7 mouse cellular contexts compared by ENCODE assay signal in genomic region chr12:71342397-71342796, GRCm38 (mm10). TPM values are rescaled to one million over a fixed set of nuclear protein-coding genes. Genes with fewer than 3 reads are reported as not detected.
DNase-seq lines count a peak whose midpoint lies in the region; ATAC-seq lines count a peak whose summit lies in the region.

No protein-coding gene starts in this region.

- peak overlapping the region; percentile 31 for H3K4me2 ChIP-seq in embryonic facial prominence, embryonic 14.5 days (ENCODE audit: low read depth, low read length)

- no peak overlapping the region for H3K27ac ChIP-seq in embryonic facial prominence, embryonic 14.5 days (replicated peaks; ENCODE audit: low read depth, low read length)

- H3K27me3 ChIP-seq in embryonic facial prominence, embryonic 14.5 days (replicated peaks; ENCODE audit: control insufficient read depth, insufficient read depth, low read length) = no peaks in the 10 kb centered on the region

- H3K9ac ChIP-seq in embryonic facial prominence, embryonic 14.5 days (ENCODE audit: low read depth, low read length) = no peak overlapping the region

- H3K4me3 ChIP-seq in embryonic facial prominence, embryonic 14.5 days (ENCODE audit: low read depth, low read length) = no peak overlapping the region

- no peaks in the 10 kb centered on the region for H3K36me3 ChIP-seq in embryonic facial prominence, embryonic 14.5 days (ENCODE audit: control insufficient read depth, insufficient read depth, low read length)

- H3K9me3 ChIP-seq in embryonic facial prominence, embryonic 14.5 days (ENCODE audit: control insufficient read depth, low read length) = no peaks in the 10 kb centered on the region

- H3K4me1 ChIP-seq in embryonic facial prominence, embryonic 14.5 days (ENCODE audit: control insufficient read depth, insufficient read depth, low read length) = peaks cover 10% of the 10 kb centered on the region; the same call in 1 of the 2 replicates

- WGBS in embryonic facial prominence, embryonic 14.5 days = 33% methylated on average over 13 of the region's 13 CpGs

- peak; percentile 11 to 43 for DNase-seq in spleen, adult 18-20 months
- no peak for DNase-seq in spleen, adult 12 weeks (ENCODE audit: low spot score)
- DNase-seq in embryonic facial prominence, embryonic 14.5 days (ENCODE audit: low spot score) = no peak
- DNase-seq in kidney, adult 9 months = peak; percentile 51
- peak; percentile 43 for DNase-seq in lung, postnatal 36 days
- no peak for DNase-seq in MN1 (ENCODE audit: low spot score)
- no peak for DNase-seq in frontal cortex, postnatal 36 days (ENCODE audit: low spot score in 2 of 2)

- no peak for ATAC-seq in embryonic facial prominence, embryonic 14.5 days (ENCODE audit: low read depth)

RNA-seq across cellular contexts. Expression of gene Dact1, which starts 32.7 kb away (rescaled TPM):
- polyA plus RNA-seq in embryonic facial prominence, embryonic 14.5 days (2014; fragmentation: Nextera tagmentation; extraction: Ambion mirVana) = 19.1 and 21.9 TPM in 2 replicates

Comparison
In these comparisons a context has a peak if more than half of its experiments do, and no peak if none do; other contexts are left out.
1. DNase-seq: peak in spleen, adult 18-20 months (2 of 2), kidney, adult 9 months (single experiment) and lung, postnatal 36 days (single experiment); none in spleen, adult 12 weeks (single experiment), embryonic facial prominence, embryonic 14.5 days (single experiment), MN1 (single experiment) and frontal cortex, postnatal 36 days (0 of 2).